Mouse (Mus musculus) intestine, postnatal 0 days (tissue): ENCODE results near the gene Eif2b2. TPM values are rescaled to one million over a fixed set of nuclear protein-coding genes. Genes with fewer than 3 reads are reported as not detected.

ENCODE experiments used
- ATAC-seq: fragments of 200-750 bp; cut with Nextera tagmentation; 2 replicates; pipeline ENCODE4 v1.8.0; 2017; ENCODE audit warnings: mild to moderate bottlenecking, moderate TSS enrichment, moderate library complexity
- H3K27ac ChIP-seq: fragments of 300-500 bp; sonication (generic); 2 replicates; pipeline ENCODE4 v1.5.1; 2014; ENCODE audit warnings: mild to moderate bottlenecking, low read depth, low read length, moderate library complexity
- H3K27me3 ChIP-seq: fragments of 300-500 bp; sonication (generic); replicated peaks from 2 replicates; pipeline ENCODE4 v1.6.1; 2014; ENCODE audit warnings: low read length, mixed read lengths; ENCODE audit not compliant: control insufficient read depth, insufficient read depth
- H3K36me3 ChIP-seq: fragments of 300-500 bp; sonication (generic); 2 replicates; pipeline ENCODE4 v1.6.1; 2014; ENCODE audit warnings: mild to moderate bottlenecking, moderate library complexity; ENCODE audit not compliant: control insufficient read depth, insufficient read depth
- H3K4me1 ChIP-seq: fragments of 300-500 bp; sonication (generic); replicated peaks from 2 replicates; pipeline ENCODE4 v1.6.1; 2014; ENCODE audit warnings: antibody characterized with exemption, low read length, mixed read lengths; ENCODE audit not compliant: control insufficient read depth, insufficient read depth
- H3K4me2 ChIP-seq: fragments of 300-500 bp; sonication (generic); replicated peaks from 2 replicates; pipeline ENCODE4 v1.6.1; 2014; ENCODE audit warnings: low read depth, mild to moderate bottlenecking, moderate library complexity
- H3K4me3 ChIP-seq: fragments of 300-500 bp; sonication (generic); 2 replicates; pipeline ENCODE4 v1.5.1; 2014; ENCODE audit warnings: low read depth, low read length
- H3K9ac ChIP-seq: fragments of 300-500 bp; sonication (generic); 2 replicates; pipeline ENCODE4 v1.6.1; 2014; ENCODE audit warnings: mild to moderate bottlenecking, low read depth, low read length
- H3K9me3 ChIP-seq: fragments of 300-500 bp; sonication (generic); 2 replicates; pipeline ENCODE4 v1.6.1; 2016; ENCODE audit warnings: mixed run types; ENCODE audit not compliant: control insufficient read depth
- CTCF ChIP-seq: sonication (generic); IDR thresholded peaks from 2 replicates; pipeline ENCODE4 v1.5.1; 2016; ENCODE audit warnings: low read depth, mild to moderate bottlenecking, control low read depth, antibody characterized with exemption, moderate library complexity
- WGBS: fragments of 180-500 bp; shearing (Covaris S2); extraction: QIAGEN DNeasy Blood & Tissue Kit; methylation state at CpG from one replicate; pipeline ENCODE4 v1.1.7; 2014; 5-methylcytosine and 5-hydroxymethylcytosine counted together
- polyA plus RNA-seq: library from polyadenylated mRNA; unstranded; fragments of >200 nt; fragmentation: Nextera tagmentation; extraction: Ambion mirVana; gene quantifications from 2 replicates; pipeline ENCODE4 v1.2.1, GENCODE M21; 2015

The Eif2b2 gene
- polyA plus RNA-seq, 1 experiment from 2014 or later = 44.9 TPM

DNA sequence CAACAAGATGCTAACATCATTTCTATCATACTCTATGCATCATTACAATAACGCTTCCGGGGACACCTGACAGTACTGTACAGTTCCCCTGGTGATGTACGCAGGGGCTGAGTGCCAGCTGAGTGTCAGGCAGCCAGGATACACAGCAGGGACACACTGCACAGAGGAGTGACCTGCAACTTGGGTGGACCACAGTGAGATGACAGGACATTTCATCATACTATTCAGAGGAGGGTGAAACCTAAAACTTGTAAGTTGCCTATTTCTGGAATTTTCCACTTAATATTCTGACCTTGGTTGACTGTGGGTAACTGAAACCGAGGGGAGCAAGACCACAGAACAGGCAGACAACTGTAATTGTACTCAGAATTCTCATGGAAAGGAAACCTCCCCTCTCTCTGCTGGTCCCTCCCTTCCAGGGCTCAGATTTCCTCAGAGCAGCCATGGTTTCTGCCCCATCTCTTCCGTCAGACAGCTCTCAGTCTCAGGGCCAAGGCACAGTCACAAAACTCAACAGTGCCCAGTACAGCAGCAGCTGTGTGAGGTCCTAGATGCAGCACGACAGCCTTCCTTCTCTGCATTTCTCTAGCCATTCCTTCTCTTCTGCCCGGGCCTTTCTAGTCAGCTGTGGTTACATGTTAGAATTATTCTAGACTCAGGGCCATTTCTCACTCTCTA, 36.9 kb downstream of the Eif2b2 start:
- H3K4me3 ChIP-seq = no peak overlapping the region
- 65% methylated on average over 7 of the region's 7 CpGs for WGBS
- H3K9ac ChIP-seq = no peak overlapping the region
- no peak for ATAC-seq
- no peak overlapping the region for H3K27ac ChIP-seq
- no peaks in the 10 kb centered on the region for H3K4me1 ChIP-seq
- TF ChIP-seq CTCF = no peak
- H3K36me3 ChIP-seq = no peaks in the 10 kb centered on the region; the same call in 1 of the 2 replicates
- H3K4me2 ChIP-seq = no peak overlapping the region
- no peaks in the 10 kb centered on the region for H3K27me3 ChIP-seq
- no peaks in the 10 kb centered on the region for H3K9me3 ChIP-seq

DNA sequence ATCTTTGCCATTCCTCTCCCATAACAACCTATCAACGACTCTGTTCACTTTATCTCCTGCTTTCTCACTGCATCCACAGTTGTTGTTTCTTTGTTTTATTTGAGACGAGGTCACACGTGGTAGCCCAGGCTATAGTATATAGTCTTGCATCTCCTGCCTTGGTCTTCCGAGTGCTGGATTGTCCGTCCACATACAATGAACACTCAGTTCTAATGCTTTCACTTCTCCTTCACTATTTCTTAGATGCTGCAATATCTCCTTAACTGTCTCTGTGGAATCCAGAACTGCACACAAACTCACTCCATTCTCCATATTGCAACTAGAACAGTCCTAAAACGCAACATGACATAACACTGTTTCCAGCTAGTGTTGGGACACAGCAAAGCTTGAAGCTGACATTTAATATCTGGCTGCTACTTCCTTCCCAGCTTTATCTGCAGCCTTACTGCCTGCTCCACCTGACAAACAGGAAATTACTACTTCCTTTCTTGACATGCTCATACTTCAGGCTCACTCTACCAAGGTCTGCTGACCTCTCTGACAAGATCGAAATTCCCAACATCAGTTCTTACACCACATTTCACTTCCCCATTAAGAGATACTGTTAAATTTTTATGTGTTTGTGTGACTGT, 37.8 kb downstream of the Eif2b2 start:
- H3K4me1 ChIP-seq = no peaks in the 10 kb centered on the region
- TF ChIP-seq CTCF = no peak
- no peak for ATAC-seq
- 0 out of 2 replicates have a peak overlapping the region, but pooled peaks have one; percentile 17 for H3K27ac ChIP-seq
- no peaks in the 10 kb centered on the region for H3K27me3 ChIP-seq
- H3K4me2 ChIP-seq = no peak overlapping the region
- H3K4me3 ChIP-seq = no peak overlapping the region
- H3K36me3 ChIP-seq = no peaks in the 10 kb centered on the region; the same call in 1 of the 2 replicates
- no peak overlapping the region for H3K9ac ChIP-seq
- no peaks in the 10 kb centered on the region for H3K9me3 ChIP-seq
- WGBS = 69% methylated on average over 7 of the region's 7 CpGs

DNA sequence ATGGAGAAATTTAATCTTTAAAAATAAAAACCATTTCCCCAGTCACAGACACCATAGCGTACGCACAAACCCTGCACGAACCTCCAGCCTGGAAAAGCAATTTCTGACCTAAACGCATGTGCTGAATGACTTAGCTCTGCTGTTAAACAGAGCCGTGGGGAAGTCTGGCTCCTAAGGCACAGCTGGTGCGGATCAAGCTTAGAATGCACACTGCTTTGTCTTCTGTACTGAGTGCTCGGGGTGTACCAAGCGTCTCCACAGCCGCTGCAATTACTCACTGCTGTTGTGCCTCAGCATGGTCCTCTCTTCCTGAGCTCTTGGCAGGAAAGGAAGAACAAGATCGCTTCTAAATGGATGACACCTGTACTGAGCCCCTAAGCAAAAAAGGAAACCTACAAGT, 43.2 kb downstream of the Eif2b2 start:
- no peaks in the 10 kb centered on the region for H3K4me1 ChIP-seq
- no peaks in the 10 kb centered on the region; the same call in 1 of the 2 replicates for H3K36me3 ChIP-seq
- H3K9me3 ChIP-seq = no peaks in the 10 kb centered on the region
- no peaks in the 10 kb centered on the region for H3K27me3 ChIP-seq
- no peak for ATAC-seq
- H3K9ac ChIP-seq = no peak overlapping the region
- H3K4me2 ChIP-seq = no peak overlapping the region
- WGBS = 57% methylated on average over 10 of the region's 10 CpGs
- no peak for TF ChIP-seq CTCF
- no peak overlapping the region; the same call in 1 of the 2 replicates for H3K27ac ChIP-seq
- H3K4me3 ChIP-seq = no peak overlapping the region

DNA sequence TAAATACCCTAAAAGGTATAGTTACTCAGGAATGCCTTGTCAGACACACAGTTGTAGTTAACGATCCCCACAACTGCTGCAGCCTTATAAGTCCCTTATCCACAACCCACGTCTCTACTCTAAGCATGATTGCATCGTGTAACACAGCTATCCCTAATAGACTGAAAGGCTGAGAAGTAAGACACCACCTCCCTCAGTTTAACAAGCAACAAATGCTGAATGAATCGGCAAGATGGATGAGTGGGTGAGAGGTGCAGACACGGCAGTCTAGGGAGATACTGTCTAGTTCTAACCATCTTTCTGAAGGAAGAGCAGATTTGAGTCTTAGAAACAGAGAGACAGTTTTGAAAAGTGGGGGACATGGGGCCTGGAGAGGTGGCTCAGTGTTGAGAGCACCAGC, 43.9 kb downstream of the Eif2b2 start:
- 77% methylated on average over 5 of the region's 5 CpGs for WGBS
- H3K4me2 ChIP-seq = no peak overlapping the region
- no peak for ATAC-seq
- H3K27ac ChIP-seq = no peak overlapping the region
- H3K36me3 ChIP-seq = no peaks in the 10 kb centered on the region; the same call in 1 of the 2 replicates
- H3K4me3 ChIP-seq = no peak overlapping the region
- no peaks in the 10 kb centered on the region for H3K27me3 ChIP-seq
- no peak overlapping the region for H3K9ac ChIP-seq
- TF ChIP-seq CTCF = no peak
- H3K4me1 ChIP-seq = no peaks in the 10 kb centered on the region
- no peaks in the 10 kb centered on the region for H3K9me3 ChIP-seq

DNA sequence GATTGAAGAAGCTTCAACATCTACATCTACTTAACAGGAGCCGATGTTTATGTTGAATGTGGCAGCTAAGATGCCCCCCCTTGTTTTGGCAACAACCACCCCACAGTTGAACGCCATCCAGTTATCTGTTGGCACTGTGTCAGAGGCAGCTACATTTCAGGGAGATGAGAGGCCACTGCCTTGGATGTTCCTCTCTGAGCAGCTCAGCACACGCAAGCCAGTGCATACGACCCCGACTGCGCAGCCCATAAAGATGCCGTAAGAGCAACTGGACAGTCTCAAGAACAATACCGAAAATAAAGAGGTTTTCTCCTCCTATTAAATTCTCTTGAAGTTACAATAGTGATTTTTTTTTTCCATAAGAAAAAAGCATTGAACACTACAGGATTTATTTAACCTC, 45.2 kb downstream of the Eif2b2 start:
- H3K4me3 ChIP-seq = no peak overlapping the region
- no peak overlapping the region for H3K4me2 ChIP-seq
- 57% methylated on average over 8 of the region's 8 CpGs for WGBS
- H3K4me1 ChIP-seq = no peaks in the 10 kb centered on the region
- no peaks in the 10 kb centered on the region for H3K36me3 ChIP-seq
- H3K9ac ChIP-seq = no peak overlapping the region
- ATAC-seq = no peak
- H3K9me3 ChIP-seq = no peaks in the 10 kb centered on the region
- no peak for TF ChIP-seq CTCF
- H3K27me3 ChIP-seq = no peaks in the 10 kb centered on the region
- no peak overlapping the region for H3K27ac ChIP-seq

DNA sequence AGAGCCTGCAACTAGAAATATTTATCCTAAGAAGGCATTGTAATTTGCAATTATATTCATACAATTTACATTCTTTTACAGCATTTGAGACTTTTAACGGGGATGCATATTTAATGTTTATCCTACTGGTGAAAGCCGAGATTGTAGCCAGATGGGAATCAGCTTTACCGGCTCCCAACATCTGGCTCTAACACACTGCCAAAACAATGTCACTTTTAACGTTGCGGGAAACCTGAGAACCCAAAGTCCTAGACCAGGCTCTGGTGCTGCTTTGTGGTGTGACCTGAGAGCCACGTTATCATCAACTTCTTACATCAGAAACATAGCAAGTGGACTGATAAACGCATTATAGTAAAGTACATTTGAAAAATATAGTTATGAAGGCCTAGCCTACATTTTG, 45.7 kb downstream of the Eif2b2 start:
- Histone ChIP-seq H3K4me1 (0 out of 2 replicates have a peak, but pooled peaks cover under 1% of the 10 kb centered on the region), H3K9ac (no peak overlapping the region), H3K36me3 (no peaks in the 10 kb centered on the region), H3K4me3 (no peak overlapping the region), H3K9me3 (no peaks in the 10 kb centered on the region), H3K27me3 (no peaks in the 10 kb centered on the region), H3K4me2 (no peak overlapping the region), H3K27ac (no peak overlapping the region)
- no peak for TF ChIP-seq CTCF
- ATAC-seq = no peak
- 48% methylated on average over 7 of the region's 7 CpGs for WGBS
